Mouse (Mus musculus): ENCODE measurements around the gene Stk11ip. TPM values are rescaled to one million over a fixed set of nuclear protein-coding genes. Genes with fewer than 3 reads are reported as not detected.

Gene Stk11ip
- polyA plus RNA-seq, 1 experiment from 2014 or later = 11.3 TPM

GRCm38 (mm10) chr1:75519576-75519975, 1.8 kb upstream of the Stk11ip start:
- peak overlapping the region; percentile 57; the same call in 1 of the 2 replicates for H3K9ac ChIP-seq

GRCm38 (mm10) chr1:75524679-75525078, 3.4 kb downstream of the Stk11ip start:
- Histone ChIP-seq H3K9ac (0 out of 2 replicates have a peak overlapping the region, but pooled peaks have one; percentile 19), H3K4me3 (no peak overlapping the region), H3K4me2 (no peak overlapping the region), H3K27me3 (replicated peaks) (no peaks in the 10 kb centered on the region), H3K4me1 (peaks cover 20% of the 10 kb centered on the region), H3K27ac (replicated peaks) (no peak overlapping the region), H3K9me3 (no peaks in the 10 kb centered on the region), H3K36me3 (peaks cover 50% of the 10 kb centered on the region)
- ATAC-seq (ENCODE audit: extremely low read depth, insufficient number of reproducible peaks, low FRiP score, low TSS enrichment) = no peak
- WGBS = 81% methylated on average over 7 of the region's 7 CpGs

More at GRCm38 (mm10) chr1:75519576-75519975, 1.8 kb upstream of the Stk11ip start:
- H3K9me3 ChIP-seq = no peaks in the 10 kb centered on the region
- H3K4me3 ChIP-seq = no peak overlapping the region
- 0 out of 2 replicates have a peak, but pooled peaks cover under 1% of the 10 kb centered on the region for H3K36me3 ChIP-seq
- H3K4me1 ChIP-seq = peaks cover 58% of the 10 kb centered on the region
- WGBS = 51% methylated on average over 5 of the region's 5 CpGs
- H3K4me2 ChIP-seq = peak overlapping the region; percentile 18; the same call in 1 of the 2 replicates
- peak overlapping the region; percentile 99 for H3K27ac ChIP-seq (replicated peaks)
- no peaks in the 10 kb centered on the region for H3K27me3 ChIP-seq (replicated peaks)
- no peak for ATAC-seq (ENCODE audit: extremely low read depth, insufficient number of reproducible peaks, low FRiP score, low TSS enrichment)

DNA sequence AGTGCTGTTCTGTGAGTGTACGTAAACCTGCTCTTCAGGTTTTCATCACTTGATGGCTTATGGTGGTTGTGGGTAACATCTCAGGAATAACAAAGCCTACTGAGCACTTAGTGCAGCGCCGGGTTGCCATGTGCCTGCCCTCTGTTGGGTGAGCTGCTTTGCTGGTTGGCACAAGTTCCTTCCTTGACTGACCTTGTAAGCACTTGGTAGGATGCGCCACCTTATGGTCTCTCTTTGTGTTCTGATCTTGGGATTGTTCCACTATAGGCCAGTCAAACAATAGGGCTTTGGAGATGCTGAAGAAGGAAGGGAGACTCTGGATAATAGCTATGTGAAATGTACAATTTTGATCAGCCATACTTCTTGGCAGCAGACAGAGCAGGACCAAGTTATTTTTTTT, 9.2 kb downstream of the Stk11ip start:
- Histone ChIP-seq H3K27me3 (replicated peaks) (no peaks in the 10 kb centered on the region), H3K36me3 (peaks cover 84% of the 10 kb centered on the region), H3K9ac (no peak overlapping the region), H3K9me3 (no peaks in the 10 kb centered on the region), H3K4me3 (no peak overlapping the region), H3K4me2 (no peak overlapping the region), H3K27ac (replicated peaks) (no peak overlapping the region), H3K4me1 (no peaks in the 10 kb centered on the region)
- 62% methylated on average over 4 of the region's 4 CpGs for WGBS
- ATAC-seq (ENCODE audit: extremely low read depth, insufficient number of reproducible peaks, low FRiP score, low TSS enrichment) = no peak

GRCm38 (mm10) chr1:75532280-75533172, 11.2 kb downstream of the Stk11ip start:
- ATAC-seq (ENCODE audit: extremely low read depth, insufficient number of reproducible peaks, low FRiP score, low TSS enrichment) = no peak
- H3K4me3 ChIP-seq = no peak overlapping the region
- no peaks in the 10 kb centered on the region for H3K4me1 ChIP-seq
- H3K27me3 ChIP-seq (replicated peaks) = no peaks in the 10 kb centered on the region
- no peak overlapping the region for H3K27ac ChIP-seq (replicated peaks)
- peaks cover 79% of the 10 kb centered on the region for H3K36me3 ChIP-seq
- no peak overlapping the region for H3K9ac ChIP-seq
- H3K9me3 ChIP-seq = no peaks in the 10 kb centered on the region
- WGBS = 85% methylated on average over 19 of the region's 19 CpGs
- H3K4me2 ChIP-seq = no peak overlapping the region

DNA sequence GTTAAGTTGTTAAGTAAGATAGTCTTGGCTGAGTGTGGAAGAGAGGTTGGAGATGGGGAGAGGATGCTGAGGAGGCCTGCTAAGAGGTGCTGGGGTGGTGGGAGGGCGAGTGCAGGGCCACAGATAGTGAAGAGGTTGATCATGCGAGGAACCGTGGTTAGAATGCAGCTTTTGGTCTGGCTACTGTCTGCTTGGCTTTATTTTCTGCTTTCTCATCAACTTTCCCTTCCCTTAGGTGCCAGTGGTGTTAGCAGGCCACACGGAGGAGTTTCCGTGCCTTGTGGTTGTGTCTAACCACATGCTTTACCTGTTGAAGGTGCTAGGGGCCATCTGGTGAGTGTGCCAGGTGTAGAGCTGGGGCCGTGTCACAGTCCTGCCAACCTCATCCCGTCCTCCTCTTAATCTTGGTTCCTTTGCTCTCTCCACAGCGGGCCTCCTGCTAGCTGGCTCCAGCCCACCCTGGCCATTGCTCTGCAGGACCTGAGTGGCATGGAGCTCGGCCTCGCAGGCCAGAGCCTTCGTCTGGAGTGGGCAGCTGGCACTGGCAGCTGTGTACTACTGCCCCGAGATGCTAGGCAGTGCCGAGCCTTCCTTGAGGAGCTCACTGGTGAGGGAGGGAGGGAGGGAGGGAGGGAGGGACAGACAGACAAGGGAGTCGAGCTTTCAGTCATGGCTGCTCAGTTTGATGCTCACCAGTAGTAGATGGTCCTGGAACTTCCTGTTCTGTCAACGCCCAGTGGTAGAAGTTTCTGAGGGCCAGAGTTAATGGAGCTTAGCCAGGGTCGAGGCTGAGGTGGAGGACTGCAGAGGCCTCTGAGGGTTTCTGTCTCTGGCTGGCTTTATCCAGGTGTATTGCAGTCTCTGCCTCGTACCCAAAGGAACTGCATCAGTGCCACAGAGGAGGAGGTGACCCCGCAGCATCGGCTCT, 12.3 kb downstream of the Stk11ip start:
- 80% methylated on average over 19 of the region's 19 CpGs for WGBS
- Histone ChIP-seq H3K27ac (replicated peaks) (no peak overlapping the region), H3K4me3 (no peak overlapping the region), H3K4me2 (no peak overlapping the region), H3K9me3 (no peaks in the 10 kb centered on the region), H3K9ac (no peak overlapping the region), H3K27me3 (replicated peaks) (no peaks in the 10 kb centered on the region), H3K36me3 (peaks cover 68% of the 10 kb centered on the region), H3K4me1 (no peaks in the 10 kb centered on the region)
- ATAC-seq (ENCODE audit: extremely low read depth, insufficient number of reproducible peaks, low FRiP score, low TSS enrichment) = no peak

DNA sequence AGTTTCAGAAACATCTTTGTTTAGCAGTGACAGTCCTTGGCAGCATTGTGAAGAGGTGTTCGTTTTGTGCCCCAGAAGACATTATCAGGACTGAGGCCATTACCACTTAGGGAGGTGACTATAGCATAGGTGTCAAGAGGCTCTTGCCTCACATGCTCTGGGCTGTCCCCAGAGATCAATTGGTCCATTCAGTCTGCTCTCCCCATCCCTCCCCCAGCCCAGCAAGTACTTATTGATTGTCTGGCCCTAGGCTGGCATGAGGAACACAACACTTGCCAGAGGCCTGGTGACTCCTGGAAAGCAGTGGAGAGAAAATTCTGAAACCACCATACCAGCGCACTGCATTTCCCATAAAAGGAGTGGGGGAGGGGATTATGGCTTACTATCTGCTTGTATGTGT, 16.3 kb downstream of the Stk11ip start:
- no peaks in the 10 kb centered on the region for H3K27me3 ChIP-seq (replicated peaks)
- H3K4me3 ChIP-seq = no peak overlapping the region
- H3K27ac ChIP-seq (replicated peaks) = no peak overlapping the region
- H3K36me3 ChIP-seq = peaks cover 40% of the 10 kb centered on the region
- no peak for ATAC-seq (ENCODE audit: extremely low read depth, insufficient number of reproducible peaks, low FRiP score, low TSS enrichment)
- 61% methylated on average over 2 of the region's 2 CpGs for WGBS
- H3K9ac ChIP-seq = no peak overlapping the region
- no peaks in the 10 kb centered on the region for H3K4me1 ChIP-seq
- H3K4me2 ChIP-seq = no peak overlapping the region
- H3K9me3 ChIP-seq = no peaks in the 10 kb centered on the region

- Histone ChIP-seq H3K36me3 (peaks cover 30% of the 10 kb centered on the region), H3K9ac (no peak overlapping the region), H3K4me2 (no peak overlapping the region), H3K9me3 (no peaks in the 10 kb centered on the region), H3K27ac (replicated peaks) (no peak overlapping the region), H3K4me1 (no peaks in the 10 kb centered on the region), H3K27me3 (replicated peaks) (no peaks in the 10 kb centered on the region), H3K4me3 (no peak overlapping the region)
- 72% methylated on average over 9 of the region's 9 CpGs for WGBS
- no peak for ATAC-seq (ENCODE audit: extremely low read depth, insufficient number of reproducible peaks, low FRiP score, low TSS enrichment)
Measured at GRCm38 (mm10) chr1:75538597-75539190, 17.4 kb downstream of the Stk11ip start.

DNA sequence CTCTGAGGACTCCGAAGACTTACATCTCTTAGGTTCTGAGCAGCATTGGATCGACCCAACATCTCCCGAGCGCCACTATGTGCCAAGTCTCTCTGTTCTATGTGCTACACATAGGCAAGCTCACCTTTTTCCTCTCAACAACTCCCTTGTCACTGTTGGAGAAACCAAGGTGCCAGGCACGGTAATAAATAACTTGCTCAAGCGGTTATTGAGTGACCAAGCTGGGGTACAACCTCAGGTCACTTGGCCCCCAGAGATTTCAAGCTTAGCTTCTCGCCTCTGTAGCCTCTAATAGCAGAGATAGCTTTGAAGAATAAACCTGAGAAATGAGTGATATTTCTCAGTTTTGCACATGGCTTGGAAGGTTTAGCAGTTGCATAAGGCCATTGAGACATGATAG, 20.2 kb downstream of the Stk11ip start:
- H3K4me3 ChIP-seq = no peak overlapping the region
- 88% methylated on average over 7 of the region's 7 CpGs for WGBS
- H3K9ac ChIP-seq = no peak overlapping the region
- H3K36me3 ChIP-seq = peaks cover 4% of the 10 kb centered on the region
- ATAC-seq (ENCODE audit: extremely low read depth, insufficient number of reproducible peaks, low FRiP score, low TSS enrichment) = no peak
- H3K27ac ChIP-seq (replicated peaks) = no peak overlapping the region
- H3K9me3 ChIP-seq = no peaks in the 10 kb centered on the region
- H3K27me3 ChIP-seq (replicated peaks) = no peaks in the 10 kb centered on the region
- no peak overlapping the region for H3K4me2 ChIP-seq
- peaks cover 7% of the 10 kb centered on the region for H3K4me1 ChIP-seq

- WGBS = 77% methylated on average over 6 of the region's 6 CpGs
- ATAC-seq (ENCODE audit: extremely low read depth, insufficient number of reproducible peaks, low FRiP score, low TSS enrichment) = no peak
Measured at GRCm38 (mm10) chr1:75544351-75544750, 23.0 kb downstream of the Stk11ip start.

GRCm38 (mm10) chr1:75545965-75546956, 24.9 kb downstream of the Stk11ip start, which contains the start of gene Slc4a3:
Gene Slc4a3, plus strand, starts transcription at chr1:75546266.
- H3K4me3 ChIP-seq = peak within 1 kb of the TSS; percentile 84
- peak within 1 kb of the TSS; percentile 95 for H3K9ac ChIP-seq
- 0 out of 2 replicates have a peak, but pooled peaks cover 6% of the 10 kb centered on the region for H3K27me3 ChIP-seq (replicated peaks)
- no peaks in the 10 kb centered on the region for H3K9me3 ChIP-seq
- peak within 1 kb of the TSS; percentile 80 for H3K27ac ChIP-seq (replicated peaks)
- H3K36me3 ChIP-seq = peaks cover 35% of the 10 kb centered on the region
- 2% methylated on average over 54 of the region's 64 CpGs for WGBS
- H3K4me1 ChIP-seq = peaks cover 43% of the 10 kb centered on the region
- H3K4me2 ChIP-seq = peak within 1 kb of the TSS; percentile 79
- peak; percentile 55; the same call in 1 of the 2 replicates for ATAC-seq (ENCODE audit: extremely low read depth, insufficient number of reproducible peaks, low FRiP score, low TSS enrichment)

More at GRCm38 (mm10) chr1:75544351-75544750, 23.0 kb downstream of the Stk11ip start:
- Histone ChIP-seq H3K4me3 (no peak overlapping the region), H3K27me3 (replicated peaks) (0 out of 2 replicates have a peak, but pooled peaks cover 6% of the 10 kb centered on the region), H3K4me2 (no peak overlapping the region), H3K9me3 (no peaks in the 10 kb centered on the region), H3K36me3 (peaks cover 18% of the 10 kb centered on the region), H3K9ac (no peak overlapping the region), H3K27ac (replicated peaks) (no peak overlapping the region), H3K4me1 (peaks cover 33% of the 10 kb centered on the region)
